Mouse (Mus musculus) bone marrow, adult 2 months (tissue): ENCODE measurements around the gene Mx1.

ENCODE experiments used
- CTCF ChIP-seq: fragments of 200-500 bp; IDR thresholded peaks from 2 replicates; pipeline ENCODE4 v1.5.1; 2011; ENCODE audit warnings: low read length, control low read depth; ENCODE audit not compliant: control insufficient read depth, insufficient read depth
- POLR2A ChIP-seq: fragments of 200-500 bp; IDR thresholded peaks from 2 replicates; pipeline ENCODE4 v1.6.1; 2011; ENCODE audit warnings: low read depth, mild to moderate bottlenecking, control low read depth, low read length, borderline replicate concordance; ENCODE audit not compliant: control insufficient read depth

GRCm38 (mm10) chr16:97431328-97431727 is 31.4 kb downstream of the Mx1 start:
- TF ChIP-seq CTCF (no peak), POLR2A (no peak)
